Mouse (Mus musculus) neural tube, embryonic 11.5 days (tissue): Measurements from ENCODE around the gene Bin2. TPM values are rescaled to one million over a fixed set of nuclear protein-coding genes. Genes with fewer than 3 reads are reported as not detected.

Experiments
- ATAC-seq: fragments of 200-750 bp; cut with Nextera tagmentation; 2 replicates; pipeline ENCODE4 v1.8.0; 2017; ENCODE audit warnings: moderate number of reproducible peaks, mild to moderate bottlenecking, moderate TSS enrichment, moderate library complexity; ENCODE audit not compliant: insufficient read depth, low FRiP score, low TSS enrichment
- DNase-seq: peaks from one replicate; pipeline ENCODE4 v3.0.0-alpha.2; 2015; ENCODE audit warnings: low spot score
- H3K27ac ChIP-seq: fragments of 300-500 bp; sonication (generic); 2 replicates; pipeline ENCODE4 v1.5.1; 2014; ENCODE audit warnings: low read depth, mild to moderate bottlenecking, low read length
- H3K27me3 ChIP-seq: fragments of 300-500 bp; sonication (generic); 2 replicates; pipeline ENCODE4 v1.6.1; 2014; ENCODE audit warnings: mild to moderate bottlenecking, low read length, mixed read lengths; ENCODE audit not compliant: control insufficient read depth, insufficient read depth
- H3K36me3 ChIP-seq: fragments of 300-500 bp; sonication (generic); 2 replicates; pipeline ENCODE4 v1.6.1; 2014; ENCODE audit warnings: mild to moderate bottlenecking, low read length, moderate library complexity, mixed read lengths; ENCODE audit not compliant: control insufficient read depth, insufficient read depth
- H3K4me1 ChIP-seq: fragments of 300-500 bp; sonication (generic); 2 replicates; pipeline ENCODE4 v1.6.1; 2014; ENCODE audit warnings: low read length, mixed read lengths; ENCODE audit not compliant: control insufficient read depth, insufficient read depth
- H3K4me2 ChIP-seq: fragments of 300-500 bp; sonication (generic); 2 replicates; pipeline ENCODE4 v1.6.1; 2014; ENCODE audit warnings: low read depth, mild to moderate bottlenecking, moderate library complexity
- H3K4me3 ChIP-seq: fragments of 300-500 bp; sonication (generic); 2 replicates; pipeline ENCODE4 v1.5.1; 2014; ENCODE audit warnings: low read depth, low read length
- H3K9ac ChIP-seq: fragments of 300-500 bp; sonication (generic); 2 replicates; pipeline ENCODE4 v1.6.1; 2014; ENCODE audit warnings: mild to moderate bottlenecking, low read length
- H3K9me3 ChIP-seq: fragments of 300-500 bp; sonication (generic); 2 replicates; pipeline ENCODE4 v1.6.1; 2016; ENCODE audit warnings: low read length; ENCODE audit not compliant: control insufficient read depth
- WGBS: fragments of 180-500 bp; shearing (Covaris S2); extraction: QIAGEN DNeasy Blood & Tissue Kit; methylation state at CpG from one replicate; pipeline ENCODE4 v1.1.7; 2014; 5-methylcytosine and 5-hydroxymethylcytosine counted together
- polyA plus RNA-seq: library from polyadenylated mRNA; unstranded; fragments of >200 nt; fragmentation: Nextera tagmentation; extraction: Ambion mirVana; gene quantifications from 2 replicates; pipeline ENCODE4 v1.2.1, GENCODE M21; 2014

Bin2 gene
- polyA plus RNA-seq = 3.6 and 5.1 TPM in 2 replicates

DNA sequence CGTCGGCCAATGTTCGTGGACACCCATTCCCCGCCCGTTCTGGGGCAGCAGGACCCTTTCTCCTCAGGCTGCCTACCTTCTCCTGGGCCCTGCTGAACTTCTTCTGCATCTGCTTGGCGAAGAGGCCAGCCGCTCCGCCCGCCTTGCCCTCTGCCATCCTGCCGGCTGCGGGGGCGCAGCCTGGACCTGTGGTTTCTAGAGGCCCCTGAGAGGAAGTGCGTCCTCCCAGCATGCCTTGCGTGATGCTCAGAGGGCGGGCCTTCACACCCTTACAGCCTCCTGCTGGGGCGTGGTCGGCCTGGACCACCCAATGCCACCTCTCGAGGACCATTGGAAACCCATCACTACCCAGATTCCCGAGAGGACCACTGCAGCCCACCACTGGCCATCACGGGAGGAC lies at the start of gene Bin2:
Gene Bin2, minus strand, starts transcription at position 217 of the 400 bp plus-strand sequence.
- no peak within 1 kb of the TSS for H3K4me2 ChIP-seq
- no peak for ATAC-seq
- H3K4me1 ChIP-seq = 0 out of 2 replicates have a peak, but pooled peaks cover 3% of the 10 kb centered on the region
- no peak within 1 kb of the TSS for H3K4me3 ChIP-seq
- H3K27ac ChIP-seq = no peak within 1 kb of the TSS
- DNase-seq = no peak
- H3K9ac ChIP-seq = no peak within 1 kb of the TSS
- no peaks in the 10 kb centered on the region for H3K27me3 ChIP-seq
- no peaks in the 10 kb centered on the region for H3K36me3 ChIP-seq
- 92% methylated on average over 20 of the region's 20 CpGs for WGBS
- H3K9me3 ChIP-seq = no peaks in the 10 kb centered on the region

DNA sequence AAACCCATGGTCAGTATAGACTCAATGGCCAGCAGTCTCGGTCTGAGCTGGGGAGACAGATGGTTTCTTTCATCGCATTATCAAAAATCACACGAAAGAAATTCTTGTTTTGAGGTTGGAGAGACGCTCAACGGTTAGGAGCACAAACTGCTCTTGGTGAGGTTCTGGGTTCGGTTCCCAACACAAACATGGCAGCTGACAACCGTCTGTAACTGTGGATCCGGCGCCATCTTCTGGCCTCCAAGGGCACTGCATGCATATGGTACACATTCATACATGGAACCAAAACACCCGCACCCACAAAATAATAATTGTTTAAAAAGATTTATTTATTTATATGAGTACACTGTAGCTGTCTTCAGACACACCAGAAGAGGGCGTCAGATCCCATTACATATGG lies 49.2 kb upstream of the Bin2 start:
- H3K4me3 ChIP-seq = no peak overlapping the region

DNA sequence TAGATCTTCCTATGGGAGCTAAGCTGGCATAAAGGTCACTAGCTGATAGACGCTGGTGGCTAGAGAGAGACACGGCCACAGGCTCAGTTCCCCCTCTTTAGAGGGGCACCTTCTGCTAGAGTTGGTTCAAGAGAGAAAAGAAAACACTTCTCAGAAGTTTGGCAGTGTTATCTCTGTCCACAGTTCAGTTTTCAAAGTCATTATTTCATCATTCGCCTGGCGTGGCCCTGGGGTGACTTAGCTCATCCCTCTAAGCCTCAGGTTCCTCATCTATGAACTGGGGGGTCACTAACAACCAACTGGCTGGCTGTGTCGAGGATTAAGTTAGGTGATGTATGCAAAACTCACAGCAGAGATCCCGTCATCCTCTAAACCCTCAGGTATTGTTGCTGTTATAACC lies 48.6 kb upstream of the Bin2 start:
- H3K9ac ChIP-seq = no peak overlapping the region
- no peaks in the 10 kb centered on the region for H3K27me3 ChIP-seq
- H3K4me3 ChIP-seq = no peak overlapping the region
- no peak for DNase-seq
- H3K4me2 ChIP-seq = no peak overlapping the region
- 83% methylated on average over 6 of the region's 6 CpGs for WGBS
- no peaks in the 10 kb centered on the region for H3K36me3 ChIP-seq
- H3K27ac ChIP-seq = no peak overlapping the region
- ATAC-seq = no peak
- H3K9me3 ChIP-seq = no peaks in the 10 kb centered on the region
- H3K4me1 ChIP-seq = no peaks in the 10 kb centered on the region

More for the DNA sequence above, 49.2 kb upstream of the Bin2 start:
- 78% methylated on average over 11 of the region's 11 CpGs for WGBS
- Histone ChIP-seq H3K36me3 (no peaks in the 10 kb centered on the region), H3K27ac (no peak overlapping the region), H3K27me3 (no peaks in the 10 kb centered on the region), H3K4me2 (no peak overlapping the region), H3K9me3 (no peaks in the 10 kb centered on the region), H3K9ac (no peak overlapping the region), H3K4me1 (no peaks in the 10 kb centered on the region)
- DNase-seq (no peak), ATAC-seq (no peak)

DNA sequence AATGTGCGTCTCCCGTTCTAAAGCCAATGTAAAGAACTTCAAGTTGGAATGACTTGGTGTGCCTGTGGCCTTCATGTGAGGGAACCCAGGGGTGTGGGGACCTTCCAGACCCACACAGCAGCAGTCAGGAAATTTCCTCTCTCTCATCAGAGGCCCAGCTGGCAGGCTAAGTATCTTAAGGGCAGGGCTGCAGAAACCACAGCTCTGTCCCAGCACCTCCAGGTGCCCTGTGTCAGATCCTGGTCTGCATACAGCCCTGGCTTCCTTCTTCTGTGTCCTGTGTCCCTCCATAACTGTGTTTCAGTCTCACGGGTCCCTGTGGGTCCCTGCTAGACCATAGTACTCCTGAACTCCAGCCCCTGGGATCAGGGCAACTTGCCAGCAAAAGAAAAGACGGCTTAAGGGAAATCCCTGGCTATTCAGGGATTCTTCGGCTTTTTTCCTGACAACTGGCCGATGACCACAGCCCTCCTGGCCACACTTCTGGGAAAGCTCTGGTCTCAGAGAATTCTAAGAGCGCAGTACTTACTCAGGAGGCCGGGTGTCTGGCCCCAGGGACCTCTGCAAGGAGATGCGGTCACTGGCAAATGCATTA lies 46.1 kb upstream of the Bin2 start:
- H3K4me2 ChIP-seq = no peak overlapping the region
- no peak overlapping the region for H3K9ac ChIP-seq
- H3K9me3 ChIP-seq = no peaks in the 10 kb centered on the region
- H3K27me3 ChIP-seq = no peaks in the 10 kb centered on the region
- no peaks in the 10 kb centered on the region for H3K4me1 ChIP-seq
- no peak for ATAC-seq
- DNase-seq = no peak
- H3K4me3 ChIP-seq = no peak overlapping the region
- H3K36me3 ChIP-seq = no peaks in the 10 kb centered on the region
- 83% methylated on average over 9 of the region's 9 CpGs for WGBS
- no peak overlapping the region for H3K27ac ChIP-seq

DNA sequence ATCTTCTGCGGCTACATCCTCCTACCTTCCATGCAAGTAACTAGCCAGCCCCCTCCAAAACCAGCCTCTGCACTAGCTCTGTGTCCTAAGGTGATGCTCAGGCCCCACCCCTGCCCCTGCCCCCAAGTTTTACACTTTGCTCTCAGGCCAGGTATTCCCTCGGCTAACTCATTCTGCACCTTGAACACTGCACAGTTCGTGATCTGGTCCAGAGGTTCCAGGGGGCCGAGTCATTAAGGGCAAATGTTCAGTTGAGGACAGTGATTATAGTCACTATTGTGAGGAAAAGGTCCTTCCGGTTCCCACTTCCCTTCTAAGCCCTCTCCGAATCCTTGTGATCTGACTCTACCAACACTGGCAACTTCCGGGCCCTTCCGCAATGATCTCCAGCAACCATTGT lies 45.1 kb upstream of the Bin2 start:
- no peak overlapping the region for H3K27ac ChIP-seq
- no peaks in the 10 kb centered on the region for H3K27me3 ChIP-seq
- no peak overlapping the region for H3K9ac ChIP-seq
- no peak for ATAC-seq
- H3K4me2 ChIP-seq = no peak overlapping the region
- no peak overlapping the region for H3K4me3 ChIP-seq
- WGBS = 90% methylated on average over 8 of the region's 8 CpGs
- no peak for DNase-seq
- H3K9me3 ChIP-seq = no peaks in the 10 kb centered on the region
- H3K4me1 ChIP-seq = no peaks in the 10 kb centered on the region
- no peaks in the 10 kb centered on the region for H3K36me3 ChIP-seq

DNA sequence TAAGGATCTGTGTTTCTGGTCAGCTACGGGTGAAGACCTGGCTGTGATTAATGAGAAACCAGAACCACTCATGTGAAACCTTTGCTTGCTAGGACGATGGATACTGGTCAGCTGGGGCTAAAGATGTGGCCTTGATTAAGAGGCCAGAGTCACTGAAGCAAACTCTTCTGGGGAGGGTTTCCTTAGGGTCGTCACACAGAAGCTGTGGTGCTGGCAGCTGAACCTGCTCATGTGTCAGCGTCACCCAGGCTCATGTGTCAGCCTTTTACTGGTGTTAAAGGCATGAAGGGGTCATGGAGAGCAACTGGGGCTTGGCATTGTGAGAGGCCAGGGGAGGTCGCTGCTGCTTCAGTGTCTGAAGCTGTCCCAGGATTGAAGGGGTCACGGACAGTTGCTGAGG lies 41.5 kb upstream of the Bin2 start:
- DNase-seq = no peak
- no peaks in the 10 kb centered on the region for H3K4me1 ChIP-seq
- no peaks in the 10 kb centered on the region for H3K9me3 ChIP-seq
- no peaks in the 10 kb centered on the region for H3K36me3 ChIP-seq
- H3K27ac ChIP-seq = no peak overlapping the region
- no peak overlapping the region for H3K4me3 ChIP-seq
- no peak overlapping the region for H3K4me2 ChIP-seq
- no peaks in the 10 kb centered on the region for H3K27me3 ChIP-seq
- no peak for ATAC-seq
- WGBS = 63% methylated on average over 6 of the region's 6 CpGs
- H3K9ac ChIP-seq = no peak overlapping the region

DNA sequence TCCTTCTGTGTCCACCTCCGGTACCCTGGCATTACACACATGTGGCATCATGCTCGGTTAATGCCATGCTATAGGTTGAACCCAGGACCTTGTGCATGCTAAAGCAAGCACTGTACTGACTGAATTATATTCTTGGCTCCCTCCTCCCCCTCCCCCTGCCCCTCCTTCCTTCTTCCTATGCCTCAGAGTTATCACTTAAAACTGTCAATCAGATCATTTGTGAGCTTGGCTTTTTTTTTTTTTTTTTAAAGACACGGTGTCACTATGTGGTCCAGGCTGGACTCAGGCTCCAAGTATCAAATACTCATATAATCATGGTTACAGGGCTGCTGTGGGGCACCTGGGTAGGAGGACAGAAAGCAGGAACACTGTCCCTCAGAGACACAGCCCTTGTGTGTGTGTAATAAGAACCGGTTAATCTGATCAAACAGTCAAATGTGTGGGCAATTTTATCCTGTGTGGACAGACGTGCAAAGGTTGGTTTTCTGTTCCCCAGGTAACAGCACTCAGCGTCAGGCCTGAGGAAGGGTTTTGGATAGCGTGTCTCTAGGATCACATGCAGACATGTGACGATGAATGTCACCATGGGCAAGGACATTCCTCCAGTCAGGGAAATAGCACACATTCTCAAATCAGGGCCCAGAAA lies 39.2 kb upstream of the Bin2 start:
- no peaks in the 10 kb centered on the region for H3K36me3 ChIP-seq
- WGBS = 90% methylated on average over 8 of the region's 8 CpGs
- DNase-seq (no peak), ATAC-seq (no peak)
- 0 out of 2 replicates have a peak, but pooled peaks cover 2% of the 10 kb centered on the region for H3K27me3 ChIP-seq
- H3K9me3 ChIP-seq = no peaks in the 10 kb centered on the region
- H3K9ac ChIP-seq = no peak overlapping the region
- no peaks in the 10 kb centered on the region for H3K4me1 ChIP-seq
- H3K27ac ChIP-seq = no peak overlapping the region
- no peak overlapping the region for H3K4me2 ChIP-seq
- H3K4me3 ChIP-seq = no peak overlapping the region

DNA sequence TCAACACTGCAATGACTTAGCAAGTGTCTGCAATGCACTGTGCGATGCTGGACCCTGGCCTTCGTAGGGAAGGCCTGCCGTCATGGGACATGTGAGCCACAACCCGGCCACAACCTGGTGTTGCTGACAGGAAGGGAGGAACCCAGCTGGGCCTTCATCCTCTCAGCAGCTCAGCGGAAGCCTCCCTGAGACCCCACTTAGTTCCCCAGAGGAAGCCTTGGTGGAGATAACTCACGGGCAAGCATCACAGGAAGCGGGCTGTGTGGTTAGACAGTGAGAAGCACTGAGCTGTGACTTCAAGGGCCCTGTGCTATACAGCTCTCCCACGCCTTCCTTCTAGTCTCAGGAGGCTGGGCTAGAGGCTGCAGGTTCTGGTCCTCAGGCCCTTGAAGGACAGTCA lies 36.9 kb upstream of the Bin2 start:
- H3K9ac ChIP-seq = no peak overlapping the region
- DNase-seq (no peak), ATAC-seq (no peak)
- H3K27ac ChIP-seq = no peak overlapping the region
- H3K4me3 ChIP-seq = no peak overlapping the region
- H3K4me2 ChIP-seq = no peak overlapping the region
- H3K4me1 ChIP-seq = no peaks in the 10 kb centered on the region
- no peaks in the 10 kb centered on the region for H3K36me3 ChIP-seq
- H3K9me3 ChIP-seq = no peaks in the 10 kb centered on the region
- H3K27me3 ChIP-seq = 0 out of 2 replicates have a peak, but pooled peaks cover 5% of the 10 kb centered on the region
- WGBS = 64% methylated on average over 8 of the region's 8 CpGs

DNA sequence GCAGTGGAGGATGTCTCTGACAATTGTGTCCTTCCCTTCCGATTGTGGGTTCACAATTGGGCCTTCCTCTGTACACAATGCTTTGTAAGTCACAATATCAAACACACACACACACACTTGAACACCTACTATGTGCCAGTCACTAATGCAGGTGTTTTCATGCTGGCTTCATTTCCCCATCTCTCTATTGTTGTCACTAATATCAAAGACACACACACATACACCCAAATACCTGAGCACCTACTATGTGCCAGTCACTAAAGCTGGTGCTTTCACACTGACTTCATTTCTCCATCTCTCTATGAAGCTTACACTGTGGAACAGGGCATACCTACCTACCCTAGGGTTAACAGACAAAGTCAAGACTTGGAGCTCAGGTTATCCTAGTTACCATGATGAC lies 36.0 kb upstream of the Bin2 start:
- H3K9ac ChIP-seq = no peak overlapping the region
- ATAC-seq (no peak), DNase-seq (no peak)
- H3K4me3 ChIP-seq = no peak overlapping the region
- no peak overlapping the region for H3K4me2 ChIP-seq
- 0 out of 2 replicates have a peak, but pooled peaks cover 5% of the 10 kb centered on the region for H3K27me3 ChIP-seq
- no peak overlapping the region for H3K27ac ChIP-seq
- 81% methylated on average over 1 of the region's 1 CpGs for WGBS
- H3K4me1 ChIP-seq = no peaks in the 10 kb centered on the region
- no peaks in the 10 kb centered on the region for H3K36me3 ChIP-seq
- no peaks in the 10 kb centered on the region for H3K9me3 ChIP-seq
